In genomic region chr1:172499765-172500441, GRCm38 (mm10) we compare ENCODE assay signal across 8 mouse cellular contexts. TPM values are rescaled to one million over a fixed set of nuclear protein-coding genes. Genes with fewer than 3 reads are reported as not detected.
A peak's percentile ranks its signal among the peaks of the same experiment; 100 is the strongest.
DNase-seq lines count a peak whose midpoint lies in the region; ATAC-seq lines count a peak whose summit lies in the region.

Gene Tagln2, plus strand, starts transcription at chr1:172500047.

- H3K4me3 ChIP-seq in heart, embryonic 15.5 days: peak within 1 kb of the TSS; percentile 83

- peak within 1 kb of the TSS; percentile 77 for H3K9ac ChIP-seq in heart, embryonic 15.5 days

- peaks cover 2% of the 10 kb centered on the region; the same call in 1 of the 2 replicates for H3K36me3 ChIP-seq in heart, embryonic 15.5 days

- no peak for ATAC-seq in erythroblast, adult 5-6 weeks (replicated peaks; ENCODE audit: low FRiP score, poor library complexity, severe bottlenecking)
- peak; percentile 73 for ATAC-seq in heart, embryonic 15.5 days (replicated peaks; ENCODE audit: insufficient number of reproducible peaks, insufficient read depth, low FRiP score, low read depth)

- WGBS in heart, embryonic 15.5 days: 2% methylated on average over 30 of the region's 30 CpGs

- H3K4me2 ChIP-seq in heart, embryonic 15.5 days: peak within 1 kb of the TSS; percentile 72

- H3K27ac ChIP-seq in heart, embryonic 15.5 days: peak within 1 kb of the TSS; percentile 88

- DNase-seq in A20 (ENCODE audit: low read depth, low spot score) (peak; percentile 88), R1 (ENCODE audit: low read depth, low spot score) (peak; percentile 91)
- DNase-seq in kidney, postnatal 14 days: peak; percentile 94
- peak; percentile 94 to 95 for DNase-seq in lung, postnatal 4 days
- DNase-seq in retina, postnatal 1 day: peak; percentile 83
- DNase-seq in cerebellum, postnatal 36 days: no peak

- H3K4me1 ChIP-seq in heart, embryonic 15.5 days (replicated peaks): peaks cover 39% of the 10 kb centered on the region

- H3K27me3 ChIP-seq in heart, embryonic 15.5 days: 0 out of 2 replicates have a peak, but pooled peaks cover 4% of the 10 kb centered on the region

- no peaks in the 10 kb centered on the region for H3K9me3 ChIP-seq in heart, embryonic 15.5 days (replicated peaks)

RNA-seq across cellular contexts. Expression of gene Tagln2, which starts in this region (rescaled TPM):
- 135 and 151 TPM in 2 replicates for total RNA-seq in erythroblast, adult 5-6 weeks (2015; ENCODE audit: low replicate concordance)
- 52.7 and 53.7 TPM in 2 replicates for total RNA-seq in erythroblast, adult 5-6 weeks (2017; ENCODE audit: low replicate concordance)
- 276 and 327 TPM in 2 replicates for polyA plus RNA-seq in heart, embryonic 15.5 days (2015; fragmentation: Nextera tagmentation; extraction: Ambion mirVana)

Comparison
In these comparisons a context has a peak if more than half of its experiments do, and no peak if none do; other contexts are left out.
1. DNase-seq: peak in A20 (single experiment), R1 (single experiment), kidney, postnatal 14 days (single experiment), lung, postnatal 4 days (2 of 2) and retina, postnatal 1 day (single experiment); none in cerebellum, postnatal 36 days (0 of 2).